Comparison of ENCODE assay signal across 9 mouse cellular contexts in genomic region chr1:119503181-119503580, GRCm38 (mm10). TPM values are rescaled to one million over a fixed set of nuclear protein-coding genes. Genes with fewer than 3 reads are reported as not detected.
DNase-seq lines count a peak whose midpoint lies in the region; ATAC-seq and TF ChIP-seq lines count a peak whose summit lies in the region.
"Had no signal": no experiment of that assay in that cellular context is flagged by ENCODE, and none has a peak within 500 bp of the region (broad histone marks: within the 10 kb centered on the region; RNA-seq: fewer than 3 reads in every experiment).

No protein-coding gene starts in this region.

- peak overlapping the region; percentile 98 for H3ac ChIP-seq in C2C12 (ENCODE audit: control insufficient read depth, insufficient read length, low read depth)

- DNase-seq in forebrain, postnatal 0 days = no peak
- DNase-seq in gastrocnemius, adult 18-20 months (ENCODE audit: low spot score) = no peak
- no peak for DNase-seq in gastrocnemius, adult 8-10 months (ENCODE audit: low spot score in 2 of 2)
- DNase-seq in thymus, adult 2 months = no peak
- DNase-seq: kidney, adult 18-20 months had no signal

- no peak for TF ChIP-seq POLR2A in thymus, adult 2 months (IDR thresholded peaks at IDR 0.05; ENCODE audit: control insufficient read depth, extremely low read depth, insufficient read depth, low read length, poor library complexity)

- H3K27me3 ChIP-seq in erythroblast, embryonic 14.5 days (ENCODE audit: control insufficient read depth) = peaks cover 16% of the 10 kb centered on the region
- no peaks in the 10 kb centered on the region for H3K27me3 ChIP-seq in C2C12 (ENCODE audit: control insufficient read depth, insufficient read depth, insufficient read length)
- no peaks in the 10 kb centered on the region for H3K27me3 ChIP-seq in forebrain, postnatal 0 days (ENCODE audit: insufficient read depth, low read length)
- H3K27me3 ChIP-seq in liver, embryonic 15.5 days = peaks cover 21% of the 10 kb centered on the region; the same call in 1 of the 2 replicates
- no peaks in the 10 kb centered on the region for H3K27me3 ChIP-seq in thymus, adult 2 months (ENCODE audit: control insufficient read depth, insufficient read depth, low read length)

- no peak overlapping the region for H3K27ac ChIP-seq in forebrain, postnatal 0 days (ENCODE audit: low read depth, low read length)
- no peak overlapping the region; the same call in 1 of the 2 replicates for H3K27ac ChIP-seq in liver, embryonic 15.5 days (replicated peaks)
- no peak overlapping the region for H3K27ac ChIP-seq in thymus, adult 2 months (ENCODE audit: control insufficient read depth, insufficient read depth, low read length)

- peaks cover 63% of the 10 kb centered on the region for H3K79me2 ChIP-seq in C2C12 (ENCODE audit: control insufficient read depth, insufficient read depth)

- no peak for TF ChIP-seq CTCF in C2C12 (IDR thresholded peaks at IDR 0.05; ENCODE audit: control insufficient read depth, insufficient read depth, insufficient read length)
- TF ChIP-seq CTCF in forebrain, postnatal 0 days (IDR thresholded peaks at IDR 0.05; ENCODE audit: low read depth) = no peak
- no peak for TF ChIP-seq CTCF in thymus, adult 2 months (IDR thresholded peaks at IDR 0.05; ENCODE audit: borderline replicate concordance, control insufficient read depth, extremely low read depth, insufficient read depth, low read length, poor library complexity)

- peaks cover 52% of the 10 kb centered on the region for H3K79me3 ChIP-seq in C2C12 (ENCODE audit: low read depth)

- peaks cover 29% of the 10 kb centered on the region for H3K4me1 ChIP-seq in erythroblast, embryonic 14.5 days (ENCODE audit: control insufficient read depth)
- H3K4me1 ChIP-seq in forebrain, postnatal 0 days (ENCODE audit: insufficient read depth) = peaks cover 8% of the 10 kb centered on the region; the same call in 1 of the 2 replicates
- H3K4me1 ChIP-seq in liver, embryonic 15.5 days (replicated peaks) = peaks cover 56% of the 10 kb centered on the region
- peaks cover 35% of the 10 kb centered on the region for H3K4me1 ChIP-seq in thymus, adult 2 months (replicated peaks; ENCODE audit: control insufficient read depth, insufficient read depth, low read length)

- peak overlapping the region; percentile 67 for H3K4me3 ChIP-seq in erythroblast, embryonic 14.5 days (replicated peaks)
- H3K4me3 ChIP-seq in C2C12 (ENCODE audit: insufficient read depth, poor library complexity, severe bottlenecking) = peak overlapping the region; percentile 59
- H3K4me3 ChIP-seq in forebrain, postnatal 0 days (ENCODE audit: low read depth, low read length) = peak overlapping the region; percentile 79; the same call in 1 of the 2 replicates
- H3K4me3 ChIP-seq in liver, embryonic 15.5 days (replicated peaks) = peak overlapping the region; percentile 66
- H3K4me3 ChIP-seq in thymus, adult 2 months (ENCODE audit: control insufficient read depth, insufficient read depth, low read length) = no peak overlapping the region

- WGBS in forebrain, postnatal 0 days = 83% methylated on average over 3 of the region's 3 CpGs
- WGBS in liver, embryonic 15.5 days (ENCODE audit: insufficient replicate concordance) = 48% methylated on average over 3 of the region's 3 CpGs
- 95% methylated on average over 3 of the region's 3 CpGs for WGBS in thymus, adult 2 months

- H3K36me3 ChIP-seq in erythroblast, embryonic 14.5 days (ENCODE audit: control insufficient read depth) = no peaks in the 10 kb centered on the region
- peaks cover 28% of the 10 kb centered on the region for H3K36me3 ChIP-seq in C2C12 (ENCODE audit: control insufficient read depth, insufficient read depth)
- no peaks in the 10 kb centered on the region for H3K36me3 ChIP-seq in forebrain, postnatal 0 days (ENCODE audit: insufficient read depth)
- H3K36me3 ChIP-seq in liver, embryonic 15.5 days (replicated peaks) = peaks cover 4% of the 10 kb centered on the region; the same call in 1 of the 2 replicates
- no peaks in the 10 kb centered on the region for H3K36me3 ChIP-seq in thymus, adult 2 months (ENCODE audit: control insufficient read depth, insufficient read depth, low read length)

- H3K9me3 ChIP-seq in erythroblast, embryonic 14.5 days (ENCODE audit: control insufficient read depth, low read length) = no peaks in the 10 kb centered on the region
- no peaks in the 10 kb centered on the region for H3K9me3 ChIP-seq in forebrain, postnatal 0 days (ENCODE audit: low read length)
- no peaks in the 10 kb centered on the region for H3K9me3 ChIP-seq in liver, embryonic 15.5 days (replicated peaks)

- peak overlapping the region; percentile 89 for H3K4me2 ChIP-seq in forebrain, postnatal 0 days (ENCODE audit: low read depth)
- peak overlapping the region; percentile 85 for H3K4me2 ChIP-seq in liver, embryonic 15.5 days

- no peak overlapping the region for H3K9ac ChIP-seq in forebrain, postnatal 0 days
- H3K9ac ChIP-seq in liver, embryonic 15.5 days = 0 out of 2 replicates have a peak overlapping the region, but pooled peaks have one; percentile 19

- no peak for ATAC-seq in erythroblast, adult 5-6 weeks (replicated peaks; ENCODE audit: low FRiP score, poor library complexity, severe bottlenecking)
- no peak for ATAC-seq in forebrain, postnatal 0 days
- ATAC-seq in liver, embryonic 15.5 days (ENCODE audit: insufficient read depth) = no peak

TF ChIP-seq in C2C12, 6 proteins besides CTCF, POLR2A, EP300 and RAD21:
- TF ChIP-seq CEBPB (IDR thresholded peaks at IDR 0.05; ENCODE audit: low read depth) (no peak), FOSL1 (IDR thresholded peaks at IDR 0.05; ENCODE audit: insufficient read depth, low read length, poor library complexity, severe bottlenecking) (no peak), USF1 (IDR thresholded peaks at IDR 0.05; ENCODE audit: low read depth) (no peak), MYOD1 (IDR thresholded peaks at IDR 0.05; ENCODE audit: control insufficient read depth, insufficient read length, low read depth) (no peak), MYOG (IDR thresholded peaks at IDR 0.05; ENCODE audit: control insufficient read depth, extremely low read depth, insufficient read length) (no peak), MAX (IDR thresholded peaks at IDR 0.05) (no peak)

RNA-seq across cellular contexts. Expression of gene Ralb, which starts 1.4 kb away (rescaled TPM):
- polyA plus RNA-seq in erythroblast, embryonic 14.5 days (2012) = 0.07 and 0.25 TPM in 2 replicates
- 3.1 and 6.9 TPM in 2 replicates for total RNA-seq in erythroblast, adult 5-6 weeks (2015; ENCODE audit: low replicate concordance)
- total RNA-seq in erythroblast, adult 5-6 weeks (2017; ENCODE audit: low replicate concordance) = 7.2 and 10.5 TPM in 2 replicates
- 44.4 TPM for polyA plus RNA-seq in C2C12 (2012; fragmentation: generic; extraction: Trizol)
- total RNA-seq in forebrain, postnatal 0 days (2014; rRNA removed) = 40.6 and 41.4 TPM in 2 replicates
- 55.1 and 57.3 TPM in 2 replicates for polyA plus RNA-seq in forebrain, postnatal 0 days (2015; fragmentation: Nextera tagmentation; extraction: Ambion mirVana)
- polyA plus RNA-seq in liver, embryonic 15.5 days (2015; fragmentation: Nextera tagmentation; extraction: Ambion mirVana) = 37.5 and 38.6 TPM in 2 replicates
- total RNA-seq in gastrocnemius, adult 18-20 months (2021) = 1 to 10 TPM; 6.6 to 9.4 TPM
- 1 to 10 TPM; 6.2 to 9.9 (median 7.0) TPM for total RNA-seq in gastrocnemius, adult 8-10 months (2022)
- 32.4 and 33.5 TPM in 2 replicates for polyA plus RNA-seq in thymus, adult 2 months (2012; rRNA removed)

RNA-seq across cellular contexts. Expression of gene Tmem185b, which starts 22.8 kb away (rescaled TPM):
- 0.18 and 0.42 TPM in 2 replicates for polyA plus RNA-seq in erythroblast, embryonic 14.5 days (2012)
- total RNA-seq in erythroblast, adult 5-6 weeks (2015; ENCODE audit: low replicate concordance) = 5.6 and 7.7 TPM in 2 replicates
- total RNA-seq in erythroblast, adult 5-6 weeks (2017; ENCODE audit: low replicate concordance) = 2.2 and 3.6 TPM in 2 replicates
- 12.9 TPM for polyA plus RNA-seq in C2C12 (2012; fragmentation: generic; extraction: Trizol)
- 13.7 and 14.6 TPM in 2 replicates for total RNA-seq in forebrain, postnatal 0 days (2014; rRNA removed)
- 9.0 and 12.3 TPM in 2 replicates for polyA plus RNA-seq in forebrain, postnatal 0 days (2015; fragmentation: Nextera tagmentation; extraction: Ambion mirVana)
- polyA plus RNA-seq in liver, embryonic 15.5 days (2015; fragmentation: Nextera tagmentation; extraction: Ambion mirVana) = 7.9 TPM in 2 replicates
- 1 to 10 TPM; 4.5 to 5.9 TPM for total RNA-seq in gastrocnemius, adult 18-20 months (2021)
- 1 to 10 TPM; 3.4 to 6.5 (median 4.9) TPM for total RNA-seq in gastrocnemius, adult 8-10 months (2022)
- polyA plus RNA-seq in thymus, adult 2 months (2012; rRNA removed) = 61.2 and 64.8 TPM in 2 replicates

Comparison
In these comparisons a context has a peak if more than half of its experiments do, and no peak if none do; other contexts are left out.
1. RNA of gene Ralb, which starts 1.4 kb away (polyA plus RNA-seq): 55.1 to 57.3 TPM in forebrain, postnatal 0 days, 44.4 TPM in C2C12 (single experiment), 37.5 to 38.6 TPM in liver, embryonic 15.5 days and 32.4 to 33.5 TPM in thymus, adult 2 months; 0.07 to 0.25 TPM in erythroblast, embryonic 14.5 days; every median in the first group is over 10 times any median in the second.